Mouse (Mus musculus): Measurements from ENCODE around the gene Gm14214. TPM values are rescaled to one million over a fixed set of nuclear protein-coding genes. Genes with fewer than 3 reads are reported as not detected.

Gm14214 gene
- polyA plus RNA-seq, 1 experiment from 2014 or later = not detected

DNA sequence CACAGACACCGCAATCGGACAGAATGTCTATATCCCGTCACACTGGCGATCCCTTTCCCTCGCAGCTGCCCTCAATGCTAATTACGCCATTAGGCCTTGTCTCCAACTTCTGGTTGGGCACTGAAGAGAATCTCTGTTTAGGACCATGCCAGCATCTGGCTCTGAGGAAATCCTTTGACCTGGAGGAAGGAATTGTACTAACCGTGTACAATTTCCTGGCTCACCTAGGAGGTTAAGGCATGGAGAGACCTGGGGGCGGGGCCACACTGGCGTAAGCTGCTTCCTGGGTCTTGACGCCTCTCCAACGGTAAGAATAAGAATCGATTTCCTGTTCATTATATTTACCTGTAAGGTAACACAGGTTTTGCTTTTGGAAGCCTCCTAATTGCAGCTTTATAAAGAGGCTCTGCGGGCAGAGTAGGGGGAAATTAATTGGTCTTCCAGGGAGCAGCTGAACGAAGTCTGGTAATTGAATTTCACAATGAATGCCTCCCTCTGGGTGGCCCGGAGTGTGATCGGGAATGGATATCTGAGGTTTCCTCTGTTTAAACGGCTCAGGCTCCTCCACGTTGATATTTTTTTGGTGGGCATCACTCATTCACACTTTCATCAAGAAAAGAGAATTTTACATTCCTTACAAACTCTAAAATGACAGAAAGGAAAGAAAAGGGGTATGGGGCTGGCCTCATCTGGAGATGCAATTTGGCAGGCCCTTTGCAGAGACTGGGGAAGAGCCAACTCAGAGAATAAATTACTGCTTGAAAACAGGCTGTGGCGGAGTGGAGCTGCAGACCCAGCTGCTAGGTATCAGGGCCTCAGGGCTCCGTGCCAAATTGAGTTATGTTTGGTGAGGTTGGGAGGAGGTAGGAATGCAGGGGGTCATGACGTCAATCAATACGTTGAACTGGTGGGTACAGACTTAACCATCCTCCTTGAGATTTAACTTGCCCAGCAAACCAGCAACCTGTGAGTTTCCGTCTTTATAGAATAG is 20.5 kb downstream of the Gm14214 start:
- no peak overlapping the region for H3K4me2 ChIP-seq
- H3K36me3 ChIP-seq = no peaks in the 10 kb centered on the region

GRCm38 (mm10) chr2:154748383-154748782 is 21.4 kb downstream of the Gm14214 start:
- H3K4me2 ChIP-seq = no peak overlapping the region
- no peaks in the 10 kb centered on the region for H3K36me3 ChIP-seq
- peaks cover 4% of the 10 kb centered on the region; the same call in 1 of the 2 replicates for H3K4me1 ChIP-seq (replicated peaks)
- no peak overlapping the region for H3K27ac ChIP-seq
- H3K27me3 ChIP-seq = 0 out of 2 replicates have a peak, but pooled peaks cover 5% of the 10 kb centered on the region
- 66% methylated on average over 2 of the region's 2 CpGs for whole genome bisulfite sequencing (ENCODE audit: insufficient replicate concordance)
- no peak overlapping the region for H3K4me3 ChIP-seq (replicated peaks)
- ATAC-seq (ENCODE audit: low read depth) = no peak
- no peak overlapping the region for H3K9ac ChIP-seq
- no peak for DNase-seq
- no peaks in the 10 kb centered on the region for H3K9me3 ChIP-seq (replicated peaks)

More for the DNA sequence above, 20.5 kb downstream of the Gm14214 start:
- H3K27ac ChIP-seq = no peak overlapping the region
- H3K4me3 ChIP-seq (replicated peaks) = no peak overlapping the region
- H3K27me3 ChIP-seq = 0 out of 2 replicates have a peak, but pooled peaks cover 5% of the 10 kb centered on the region
- H3K9me3 ChIP-seq (replicated peaks) = no peaks in the 10 kb centered on the region
- no peak overlapping the region for H3K9ac ChIP-seq
- DNase-seq (no peak), ATAC-seq (ENCODE audit: low read depth) (no peak)
- peaks cover 4% of the 10 kb centered on the region; the same call in 1 of the 2 replicates for H3K4me1 ChIP-seq (replicated peaks)
- WGBS (ENCODE audit: insufficient replicate concordance) = 70% methylated on average over 23 of the region's 23 CpGs

DNA sequence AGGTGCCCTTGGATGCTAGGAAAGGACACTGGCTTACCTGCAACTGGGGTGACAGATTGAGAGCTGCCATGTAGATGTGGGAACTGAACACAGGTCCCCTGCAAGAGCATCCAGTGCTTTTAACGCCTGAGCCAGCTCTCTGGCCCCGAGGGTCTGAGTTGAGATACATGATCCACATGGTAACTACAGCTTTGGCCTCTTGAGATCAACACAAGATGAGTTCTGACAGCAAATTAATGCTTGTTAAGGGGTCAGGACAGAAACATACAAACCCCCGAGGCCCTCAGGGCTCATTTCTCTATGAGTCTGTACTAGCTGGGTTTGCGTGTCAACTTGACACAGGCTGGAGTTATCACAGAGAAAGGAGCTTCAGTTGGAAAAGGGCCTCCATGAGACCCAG is 25.9 kb downstream of the Gm14214 start:
- Histone ChIP-seq H3K4me3 (replicated peaks) (no peak overlapping the region), H3K9ac (no peak overlapping the region)
- no peak for ATAC-seq (ENCODE audit: low read depth)

GRCm38 (mm10) chr2:154742911-154743819 is 26.7 kb downstream of the Gm14214 start:
- no peak for DNase-seq
- no peaks in the 10 kb centered on the region for H3K9me3 ChIP-seq (replicated peaks)
- ATAC-seq (ENCODE audit: low read depth) = no peak
- H3K4me2 ChIP-seq = no peak overlapping the region
- H3K9ac ChIP-seq = no peak overlapping the region
- peaks cover 7% of the 10 kb centered on the region; the same call in 1 of the 2 replicates for H3K27me3 ChIP-seq
- H3K4me1 ChIP-seq (replicated peaks) = no peaks in the 10 kb centered on the region
- H3K4me3 ChIP-seq (replicated peaks) = no peak overlapping the region
- no peaks in the 10 kb centered on the region for H3K36me3 ChIP-seq
- no peak overlapping the region for H3K27ac ChIP-seq
- WGBS (ENCODE audit: insufficient replicate concordance) = 72% methylated on average over 10 of the region's 10 CpGs

More for the DNA sequence above, 25.9 kb downstream of the Gm14214 start:
- WGBS (ENCODE audit: insufficient replicate concordance) = 61% methylated on average over 4 of the region's 4 CpGs
- H3K27me3 ChIP-seq = peaks cover 7% of the 10 kb centered on the region; the same call in 1 of the 2 replicates
- H3K4me1 ChIP-seq (replicated peaks) = no peaks in the 10 kb centered on the region
- no peak overlapping the region for H3K27ac ChIP-seq
- H3K4me2 ChIP-seq = no peak overlapping the region
- no peaks in the 10 kb centered on the region for H3K36me3 ChIP-seq
- H3K9me3 ChIP-seq (replicated peaks) = no peaks in the 10 kb centered on the region
- no peak for DNase-seq

DNA sequence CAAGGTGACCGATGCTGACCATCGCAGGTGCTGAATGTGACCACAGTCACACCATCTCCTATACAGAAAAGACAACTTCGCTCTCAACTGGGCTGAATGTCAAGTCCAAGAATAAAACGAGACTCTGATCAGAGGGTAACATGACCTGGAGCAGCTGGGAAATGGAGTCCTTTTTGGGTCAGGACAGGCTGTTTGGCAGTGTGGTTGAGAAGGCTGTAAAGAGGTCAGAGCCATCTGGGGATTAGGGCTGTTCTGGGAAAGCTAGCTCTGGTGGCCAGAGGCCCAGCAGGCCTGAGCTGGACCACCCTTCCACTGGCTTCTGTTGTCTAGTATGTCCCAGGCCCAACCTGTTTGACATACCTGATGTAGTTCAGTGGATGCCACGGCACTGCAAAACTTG is 31.2 kb downstream of the Gm14214 start:
- no peak for ATAC-seq (ENCODE audit: low read depth)

DNA sequence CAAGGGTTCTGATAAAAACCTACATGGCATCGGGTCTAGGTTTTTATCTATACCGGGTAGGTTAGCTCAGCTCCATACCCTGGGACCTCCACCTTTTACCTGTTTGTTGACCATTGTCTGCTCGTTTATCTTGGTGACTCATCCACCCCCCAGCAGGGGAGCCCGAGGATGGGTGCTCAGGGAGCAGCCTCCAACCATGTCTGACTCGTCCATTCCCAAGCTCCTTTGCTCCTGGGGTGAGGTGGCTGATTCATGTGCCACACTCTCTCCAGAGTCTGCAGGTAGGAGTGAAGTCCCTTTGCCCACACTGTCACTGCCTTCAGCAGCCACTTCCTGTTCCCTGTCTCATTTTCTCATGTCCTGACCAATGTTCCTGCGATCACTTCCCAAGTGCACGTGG is 33.8 kb downstream of the Gm14214 start:
- Histone ChIP-seq H3K4me2 (no peak overlapping the region), H3K4me1 (replicated peaks) (no peaks in the 10 kb centered on the region), H3K27ac (no peak overlapping the region), H3K4me3 (replicated peaks) (no peak overlapping the region), H3K36me3 (no peaks in the 10 kb centered on the region), H3K9ac (no peak overlapping the region), H3K9me3 (replicated peaks) (no peaks in the 10 kb centered on the region), H3K27me3 (0 out of 2 replicates have a peak, but pooled peaks cover 2% of the 10 kb centered on the region)
- no peak for DNase-seq
- ATAC-seq (ENCODE audit: low read depth) = no peak
- WGBS (ENCODE audit: insufficient replicate concordance) = 48% methylated on average over 7 of the region's 7 CpGs

More for the DNA sequence above, 31.2 kb downstream of the Gm14214 start:
- Histone ChIP-seq H3K27ac (no peak overlapping the region), H3K9me3 (replicated peaks) (no peaks in the 10 kb centered on the region), H3K9ac (no peak overlapping the region), H3K4me2 (no peak overlapping the region), H3K4me1 (replicated peaks) (no peaks in the 10 kb centered on the region), H3K36me3 (no peaks in the 10 kb centered on the region), H3K4me3 (replicated peaks) (no peak overlapping the region), H3K27me3 (peaks cover 2% of the 10 kb centered on the region; the same call in 1 of the 2 replicates)
- DNase-seq = no peak
- 78% methylated on average over 5 of the region's 5 CpGs for WGBS (ENCODE audit: insufficient replicate concordance)

DNA sequence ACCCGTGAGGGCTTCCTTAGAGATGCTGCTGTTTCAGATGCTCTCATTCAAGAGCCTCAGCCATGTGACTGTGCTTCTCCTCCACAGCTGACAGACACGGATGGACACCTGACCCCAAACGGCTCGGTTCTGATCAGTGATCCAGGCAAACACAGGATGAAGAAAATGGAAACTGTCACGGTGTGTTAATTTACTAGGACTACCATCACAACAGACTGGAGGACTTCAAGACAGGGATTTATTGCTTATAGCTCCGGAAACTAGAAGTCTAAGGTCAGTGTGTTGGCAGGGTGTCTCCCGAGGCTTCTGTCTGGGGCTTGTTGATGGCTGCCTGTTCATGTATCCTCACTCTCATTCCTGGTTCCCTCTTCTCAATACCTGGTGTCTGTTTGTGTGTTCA is 34.4 kb downstream of the Gm14214 start:
- Histone ChIP-seq H3K36me3 (no peaks in the 10 kb centered on the region), H3K9ac (no peak overlapping the region), H3K4me2 (no peak overlapping the region), H3K9me3 (replicated peaks) (no peaks in the 10 kb centered on the region), H3K27me3 (0 out of 2 replicates have a peak, but pooled peaks cover 2% of the 10 kb centered on the region), H3K4me1 (replicated peaks) (no peaks in the 10 kb centered on the region), H3K4me3 (replicated peaks) (no peak overlapping the region), H3K27ac (no peak overlapping the region)
- DNase-seq = no peak
- WGBS (ENCODE audit: insufficient replicate concordance) = 61% methylated on average over 7 of the region's 7 CpGs
- ATAC-seq (ENCODE audit: low read depth) = no peak

DNA sequence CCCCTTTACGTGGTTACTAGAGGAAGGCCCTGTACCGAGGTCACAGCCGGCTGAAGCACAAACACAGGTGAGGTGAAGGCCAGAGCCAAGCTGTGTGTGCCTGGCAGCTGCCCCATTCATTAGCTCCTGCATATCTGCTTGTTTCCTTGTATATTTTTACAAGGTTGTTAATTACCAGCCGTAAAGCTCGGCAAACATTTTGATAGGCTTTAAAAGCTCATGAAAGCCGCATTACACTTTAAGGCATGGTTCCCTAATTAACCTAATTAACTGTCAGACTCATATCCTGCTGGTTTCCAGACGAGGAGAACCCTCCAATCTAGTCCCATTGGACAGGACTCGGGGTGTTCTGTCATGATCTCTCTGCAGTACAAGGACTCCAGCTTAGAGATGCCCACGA is 34.9 kb downstream of the Gm14214 start:
- 59% methylated on average over 9 of the region's 9 CpGs for WGBS (ENCODE audit: insufficient replicate concordance)

GRCm38 (mm10) chr2:154732503-154733141 is 37.2 kb downstream of the Gm14214 start:
- Histone ChIP-seq H3K9me3 (replicated peaks) (no peaks in the 10 kb centered on the region), H3K4me3 (replicated peaks) (no peak overlapping the region), H3K4me2 (no peak overlapping the region), H3K36me3 (no peaks in the 10 kb centered on the region), H3K9ac (no peak overlapping the region), H3K4me1 (replicated peaks) (no peaks in the 10 kb centered on the region), H3K27ac (no peak overlapping the region), H3K27me3 (no peaks in the 10 kb centered on the region)
- ATAC-seq (ENCODE audit: low read depth) = no peak
- no peak for DNase-seq
- 29% methylated on average over 9 of the region's 9 CpGs for WGBS (ENCODE audit: insufficient replicate concordance)

More for the DNA sequence above, 34.9 kb downstream of the Gm14214 start:
- no peak overlapping the region for H3K27ac ChIP-seq
- no peaks in the 10 kb centered on the region for H3K9me3 ChIP-seq (replicated peaks)
- H3K9ac ChIP-seq = no peak overlapping the region
- no peak for DNase-seq
- no peak overlapping the region for H3K4me3 ChIP-seq (replicated peaks)
- no peaks in the 10 kb centered on the region for H3K36me3 ChIP-seq
- ATAC-seq (ENCODE audit: low read depth) = no peak
- no peaks in the 10 kb centered on the region for H3K4me1 ChIP-seq (replicated peaks)
- H3K27me3 ChIP-seq = 0 out of 2 replicates have a peak, but pooled peaks cover 2% of the 10 kb centered on the region
- H3K4me2 ChIP-seq = no peak overlapping the region

DNA sequence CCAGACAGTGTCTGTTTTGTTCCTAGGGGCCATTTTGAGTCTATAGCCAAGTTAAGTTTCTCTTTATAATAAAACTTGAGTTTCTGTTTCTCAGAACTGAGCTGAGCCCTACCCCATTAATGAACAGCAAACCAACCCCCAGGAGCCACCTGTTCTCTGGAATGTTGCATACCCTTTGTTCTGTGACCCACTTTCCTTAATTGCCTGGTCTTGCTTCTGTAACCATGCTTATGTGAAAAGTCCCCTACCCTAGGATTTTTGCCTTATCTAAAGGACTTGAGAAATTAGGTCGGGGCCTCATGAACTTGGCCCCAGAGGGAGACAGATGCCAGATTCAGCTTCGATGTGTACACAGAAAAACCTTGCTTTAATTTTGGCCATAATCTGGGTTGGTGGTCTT is 37.9 kb downstream of the Gm14214 start:
- H3K27me3 ChIP-seq = no peaks in the 10 kb centered on the region
- H3K9me3 ChIP-seq (replicated peaks) = no peaks in the 10 kb centered on the region
- ATAC-seq (ENCODE audit: low read depth) (no peak), DNase-seq (no peak)
- no peak overlapping the region for H3K9ac ChIP-seq
- no peaks in the 10 kb centered on the region for H3K4me1 ChIP-seq (replicated peaks)
- WGBS (ENCODE audit: insufficient replicate concordance) = 47% methylated on average over 2 of the region's 2 CpGs
- no peak overlapping the region for H3K4me3 ChIP-seq (replicated peaks)
- H3K36me3 ChIP-seq = no peaks in the 10 kb centered on the region
- H3K4me2 ChIP-seq = no peak overlapping the region
- no peak overlapping the region for H3K27ac ChIP-seq

Measured in liver, embryonic 13.5 days (tissue).